Mouse (Mus musculus): ENCODE data around the gene Spsb3. TPM values are rescaled to one million over a fixed set of nuclear protein-coding genes. Genes with fewer than 3 reads are reported as not detected.

The Spsb3 gene
- polyA plus RNA-seq, 1 experiment from 2014 or later, result 86.8 TPM

- Histone ChIP-seq H3K9me3 (ENCODE audit: control insufficient read depth, low read length) (no peaks in the 10 kb centered on the region), H3K36me3 (ENCODE audit: control insufficient read depth, insufficient read depth) (peaks cover 5% of the 10 kb centered on the region; the same call in 1 of the 2 replicates), H3K27ac (ENCODE audit: low read length) (no peak overlapping the region), H3K4me3 (replicated peaks; ENCODE audit: low read length) (no peak overlapping the region), H3K27me3 (replicated peaks; ENCODE audit: control insufficient read depth, insufficient read depth, low read length) (no peaks in the 10 kb centered on the region), H3K4me1 (replicated peaks; ENCODE audit: control insufficient read depth, insufficient read depth, low read length) (peaks cover 4% of the 10 kb centered on the region; the same call in 1 of the 2 replicates), H3K4me2 (ENCODE audit: low read length) (no peak overlapping the region), H3K9ac (replicated peaks; ENCODE audit: low read depth, low read length) (no peak overlapping the region)
- ATAC-seq, result no peak
- 92% methylated on average over 3 of the region's 3 CpGs for WGBS
Measured at GRCm38 (mm10) chr17:24861785-24862184, 24.7 kb upstream of the Spsb3 start.

- H3K4me1 ChIP-seq (replicated peaks; ENCODE audit: control insufficient read depth, insufficient read depth, low read length), result no peaks in the 10 kb centered on the region
- no peak within 1 kb of the TSS for H3K9ac ChIP-seq (replicated peaks; ENCODE audit: low read depth, low read length)
- WGBS, result 91% methylated on average over 8 of the region's 8 CpGs
- no peaks in the 10 kb centered on the region for H3K9me3 ChIP-seq (ENCODE audit: control insufficient read depth, low read length)
- H3K4me3 ChIP-seq (replicated peaks; ENCODE audit: low read length), result no peak within 1 kb of the TSS
- no peak within 1 kb of the TSS for H3K27ac ChIP-seq (ENCODE audit: low read length)
- ATAC-seq, result no peak
- 0 out of 2 replicates have a peak, but pooled peaks cover 5% of the 10 kb centered on the region for H3K36me3 ChIP-seq (ENCODE audit: control insufficient read depth, insufficient read depth)
- H3K27me3 ChIP-seq (replicated peaks; ENCODE audit: control insufficient read depth, insufficient read depth, low read length), result no peaks in the 10 kb centered on the region
- no peak within 1 kb of the TSS for H3K4me2 ChIP-seq (ENCODE audit: low read length)
Measured at GRCm38 (mm10) chr17:24865776-24866175, 20.7 kb upstream of the Spsb3 start, which contains the start of gene Igfals. Gene Igfals (plus strand): TSS chr17:24865997.

GRCm38 (mm10) chr17:24867914-24868313, 18.5 kb upstream of the Spsb3 start:
- H3K9ac ChIP-seq (replicated peaks; ENCODE audit: low read depth, low read length), result no peak overlapping the region
- no peaks in the 10 kb centered on the region for H3K27me3 ChIP-seq (replicated peaks; ENCODE audit: control insufficient read depth, insufficient read depth, low read length)
- H3K4me1 ChIP-seq (replicated peaks; ENCODE audit: control insufficient read depth, insufficient read depth, low read length), result no peaks in the 10 kb centered on the region
- WGBS, result 95% methylated on average over 10 of the region's 10 CpGs
- no peak overlapping the region for H3K4me3 ChIP-seq (replicated peaks; ENCODE audit: low read length)
- 0 out of 2 replicates have a peak, but pooled peaks cover 3% of the 10 kb centered on the region for H3K36me3 ChIP-seq (ENCODE audit: control insufficient read depth, insufficient read depth)
- H3K4me2 ChIP-seq (ENCODE audit: low read length), result no peak overlapping the region
- no peaks in the 10 kb centered on the region for H3K9me3 ChIP-seq (ENCODE audit: control insufficient read depth, low read length)
- no peak overlapping the region for H3K27ac ChIP-seq (ENCODE audit: low read length)
- no peak for ATAC-seq

GRCm38 (mm10) chr17:24873695-24874404, 12.6 kb upstream of the Spsb3 start:
- Histone ChIP-seq H3K4me3 (replicated peaks; ENCODE audit: low read length) (no peak overlapping the region), H3K9me3 (ENCODE audit: control insufficient read depth, low read length) (no peaks in the 10 kb centered on the region), H3K9ac (replicated peaks; ENCODE audit: low read depth, low read length) (no peak overlapping the region), H3K36me3 (ENCODE audit: control insufficient read depth, insufficient read depth) (no peaks in the 10 kb centered on the region), H3K27ac (ENCODE audit: low read length) (no peak overlapping the region), H3K27me3 (replicated peaks; ENCODE audit: control insufficient read depth, insufficient read depth, low read length) (no peaks in the 10 kb centered on the region), H3K4me2 (ENCODE audit: low read length) (no peak overlapping the region), H3K4me1 (replicated peaks; ENCODE audit: control insufficient read depth, insufficient read depth, low read length) (no peaks in the 10 kb centered on the region)
- 51% methylated on average over 4 of the region's 4 CpGs for WGBS
- ATAC-seq, result no peak

GRCm38 (mm10) chr17:24874405-24874745, 12.1 kb upstream of the Spsb3 start:
- no peaks in the 10 kb centered on the region for H3K27me3 ChIP-seq (replicated peaks; ENCODE audit: control insufficient read depth, insufficient read depth, low read length)

GRCm38 (mm10) chr17:24874989-24875388, 11.5 kb upstream of the Spsb3 start:
- no peaks in the 10 kb centered on the region for H3K27me3 ChIP-seq (replicated peaks; ENCODE audit: control insufficient read depth, insufficient read depth, low read length)
- WGBS, result 83% methylated on average over 8 of the region's 8 CpGs
- H3K36me3 ChIP-seq (ENCODE audit: control insufficient read depth, insufficient read depth), result no peaks in the 10 kb centered on the region
- no peaks in the 10 kb centered on the region for H3K9me3 ChIP-seq (ENCODE audit: control insufficient read depth, low read length)
- no peak overlapping the region for H3K9ac ChIP-seq (replicated peaks; ENCODE audit: low read depth, low read length)
- no peak overlapping the region for H3K27ac ChIP-seq (ENCODE audit: low read length)
- H3K4me3 ChIP-seq (replicated peaks; ENCODE audit: low read length), result no peak overlapping the region
- H3K4me1 ChIP-seq (replicated peaks; ENCODE audit: control insufficient read depth, insufficient read depth, low read length), result no peaks in the 10 kb centered on the region
- ATAC-seq, result no peak
- H3K4me2 ChIP-seq (ENCODE audit: low read length), result no peak overlapping the region

More at GRCm38 (mm10) chr17:24874405-24874745, 12.1 kb upstream of the Spsb3 start:
- no peak overlapping the region for H3K4me3 ChIP-seq (replicated peaks; ENCODE audit: low read length)
- H3K36me3 ChIP-seq (ENCODE audit: control insufficient read depth, insufficient read depth), result no peaks in the 10 kb centered on the region
- no peaks in the 10 kb centered on the region for H3K9me3 ChIP-seq (ENCODE audit: control insufficient read depth, low read length)
- H3K9ac ChIP-seq (replicated peaks; ENCODE audit: low read depth, low read length), result no peak overlapping the region
- H3K4me2 ChIP-seq (ENCODE audit: low read length), result no peak overlapping the region
- WGBS, result 33% methylated on average over 1 of the region's 1 CpGs
- H3K4me1 ChIP-seq (replicated peaks; ENCODE audit: control insufficient read depth, insufficient read depth, low read length), result no peaks in the 10 kb centered on the region
- ATAC-seq, result no peak
- H3K27ac ChIP-seq (ENCODE audit: low read length), result no peak overlapping the region

GRCm38 (mm10) chr17:24877336-24878116, 8.9 kb upstream of the Spsb3 start:
- Histone ChIP-seq H3K4me3 (replicated peaks; ENCODE audit: low read length) (no peak overlapping the region), H3K4me1 (replicated peaks; ENCODE audit: control insufficient read depth, insufficient read depth, low read length) (no peaks in the 10 kb centered on the region)
- 68% methylated on average over 10 of the region's 10 CpGs for WGBS

GRCm38 (mm10) chr17:24878117-24878397, 8.4 kb upstream of the Spsb3 start:
- Histone ChIP-seq H3K27me3 (replicated peaks; ENCODE audit: control insufficient read depth, insufficient read depth, low read length) (no peaks in the 10 kb centered on the region), H3K4me1 (replicated peaks; ENCODE audit: control insufficient read depth, insufficient read depth, low read length) (no peaks in the 10 kb centered on the region), H3K4me3 (replicated peaks; ENCODE audit: low read length) (no peak overlapping the region), H3K4me2 (ENCODE audit: low read length) (no peak overlapping the region), H3K36me3 (ENCODE audit: control insufficient read depth, insufficient read depth) (no peaks in the 10 kb centered on the region), H3K27ac (ENCODE audit: low read length) (no peak overlapping the region), H3K9ac (replicated peaks; ENCODE audit: low read depth, low read length) (no peak overlapping the region), H3K9me3 (ENCODE audit: control insufficient read depth, low read length) (no peaks in the 10 kb centered on the region)
- no peak for ATAC-seq
- 35% methylated on average over 5 of the region's 5 CpGs for WGBS

More at GRCm38 (mm10) chr17:24877336-24878116, 8.9 kb upstream of the Spsb3 start:
- ATAC-seq, result no peak
- Histone ChIP-seq H3K9me3 (ENCODE audit: control insufficient read depth, low read length) (no peaks in the 10 kb centered on the region), H3K27ac (ENCODE audit: low read length) (no peak overlapping the region), H3K27me3 (replicated peaks; ENCODE audit: control insufficient read depth, insufficient read depth, low read length) (no peaks in the 10 kb centered on the region), H3K4me2 (ENCODE audit: low read length) (no peak overlapping the region), H3K9ac (replicated peaks; ENCODE audit: low read depth, low read length) (no peak overlapping the region), H3K36me3 (ENCODE audit: control insufficient read depth, insufficient read depth) (no peaks in the 10 kb centered on the region)

GRCm38 (mm10) chr17:24878531-24878930, 7.9 kb upstream of the Spsb3 start:
- Histone ChIP-seq H3K27ac (ENCODE audit: low read length) (no peak overlapping the region), H3K4me2 (ENCODE audit: low read length) (no peak overlapping the region), H3K4me3 (replicated peaks; ENCODE audit: low read length) (no peak overlapping the region), H3K27me3 (replicated peaks; ENCODE audit: control insufficient read depth, insufficient read depth, low read length) (no peaks in the 10 kb centered on the region), H3K9me3 (ENCODE audit: control insufficient read depth, low read length) (no peaks in the 10 kb centered on the region), H3K36me3 (ENCODE audit: control insufficient read depth, insufficient read depth) (0 out of 2 replicates have a peak, but pooled peaks cover under 1% of the 10 kb centered on the region), H3K4me1 (replicated peaks; ENCODE audit: control insufficient read depth, insufficient read depth, low read length) (no peaks in the 10 kb centered on the region), H3K9ac (replicated peaks; ENCODE audit: low read depth, low read length) (no peak overlapping the region)
- no peak for ATAC-seq
- 71% methylated on average over 8 of the region's 8 CpGs for whole genome bisulfite sequencing
